Mouse (Mus musculus) midbrain, embryonic 14.5 days (tissue): Measurements from ENCODE around the gene Asna1. TPM values are rescaled to one million over a fixed set of nuclear protein-coding genes. Genes with fewer than 3 reads are reported as not detected.

Experiments
- ATAC-seq: fragments of 200-750 bp; cut with Nextera tagmentation; 2 replicates; pipeline ENCODE4 v1.8.0; 2017; ENCODE audit warnings: moderate number of reproducible peaks, moderate library complexity; ENCODE audit not compliant: low FRiP score, low TSS enrichment
- DNase-seq: peaks from one replicate; pipeline ENCODE4 v3.0.0-alpha.2; 2015
- H3K27ac ChIP-seq: fragments of 300-500 bp; sonication (generic); replicated peaks from 2 replicates; pipeline ENCODE4 v1.5.1; 2014; ENCODE audit warnings: mild to moderate bottlenecking, low read depth, low read length, moderate library complexity
- H3K27me3 ChIP-seq: fragments of 300-500 bp; sonication (generic); 2 replicates; pipeline ENCODE4 v1.6.1; 2014; ENCODE audit warnings: low read length, control low read depth, mixed read lengths; ENCODE audit not compliant: control insufficient read depth, insufficient read depth
- H3K36me3 ChIP-seq: fragments of 300-500 bp; sonication (generic); 2 replicates; pipeline ENCODE4 v1.6.1; 2014; ENCODE audit warnings: low read length, control low read depth; ENCODE audit not compliant: control insufficient read depth, insufficient read depth
- H3K4me1 ChIP-seq: fragments of 300-500 bp; sonication (generic); 2 replicates; pipeline ENCODE4 v1.6.1; 2014; ENCODE audit warnings: mild to moderate bottlenecking, antibody characterized with exemption, low read length, control low read depth; ENCODE audit not compliant: control insufficient read depth, insufficient read depth
- H3K4me2 ChIP-seq: fragments of 300-500 bp; sonication (generic); 2 replicates; pipeline ENCODE4 v1.6.1; 2014; ENCODE audit warnings: mild to moderate bottlenecking, low read length, moderate library complexity
- H3K4me3 ChIP-seq: fragments of 300-500 bp; sonication (generic); replicated peaks from 2 replicates; pipeline ENCODE4 v1.5.1; 2014; ENCODE audit warnings: low read depth, low read length
- H3K9ac ChIP-seq: fragments of 300-500 bp; sonication (generic); replicated peaks from 2 replicates; pipeline ENCODE4 v1.6.1; 2014; ENCODE audit warnings: mild to moderate bottlenecking, low read length, moderate library complexity
- H3K9me3 ChIP-seq: fragments of 300-500 bp; sonication (generic); 2 replicates; pipeline ENCODE4 v1.6.1; 2016; ENCODE audit warnings: low read length, control low read depth, mixed read lengths; ENCODE audit not compliant: control insufficient read depth
- WGBS: fragments of 180-500 bp; shearing (Covaris S2); extraction: QIAGEN DNeasy Blood & Tissue Kit; methylation state at CpG from one replicate; pipeline ENCODE4 v1.1.7; 2014; 5-methylcytosine and 5-hydroxymethylcytosine counted together
- polyA plus RNA-seq: library from polyadenylated mRNA; unstranded; fragments of >200 nt; fragmentation: Nextera tagmentation; extraction: Ambion mirVana; gene quantifications from 2 replicates; pipeline ENCODE4 v1.2.1, GENCODE M21; 2014

The Asna1 gene
- polyA plus RNA-seq: 130 and 155 TPM in 2 replicates

DNA sequence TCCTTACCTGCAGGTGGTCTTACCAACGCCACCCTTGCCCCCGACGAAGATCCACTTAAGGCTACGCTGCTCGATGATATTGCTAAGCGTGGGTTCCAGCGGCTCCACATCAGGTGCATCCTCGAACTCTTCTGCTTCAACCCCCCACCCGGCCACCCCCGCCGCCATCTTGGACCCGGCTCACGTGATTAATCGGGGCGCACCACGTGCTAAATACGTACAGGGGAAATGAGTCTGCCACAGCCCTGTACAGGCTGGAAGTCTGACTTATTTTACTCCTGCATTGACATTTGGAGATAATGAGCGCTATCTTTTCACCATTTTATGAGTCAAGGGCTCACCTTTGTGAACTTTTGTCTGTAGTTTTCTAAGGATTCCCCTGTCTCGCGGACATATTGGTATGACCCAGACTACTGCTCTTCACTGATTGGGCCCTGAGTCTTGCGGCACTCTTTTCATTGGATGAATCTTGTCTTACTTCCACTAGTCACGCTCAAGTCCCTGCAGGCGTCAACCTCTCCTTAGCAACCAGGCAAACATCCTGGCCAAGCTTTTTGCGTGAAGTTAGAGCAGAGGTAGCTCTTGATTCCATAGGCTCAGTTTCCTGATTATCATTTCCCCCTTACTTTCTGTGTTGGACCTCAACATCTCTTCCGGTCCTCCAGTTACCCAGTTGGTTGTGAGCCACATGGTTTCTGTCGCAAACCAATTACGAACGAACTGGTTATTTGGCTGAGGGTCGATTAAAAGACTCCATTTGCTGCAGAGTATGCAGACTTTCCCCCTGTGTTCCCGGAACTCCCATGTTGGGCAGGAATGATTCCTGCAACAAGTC lies at the start of gene Asna1:
Asna1 (minus strand) TSS at position 184 of the 835 bp plus-strand sequence.
- H3K27me3 ChIP-seq: no peaks in the 10 kb centered on the region
- H3K9ac ChIP-seq: peak within 1 kb of the TSS; percentile 70
- H3K9me3 ChIP-seq: no peaks in the 10 kb centered on the region
- DNase-seq (peak; percentile 93), ATAC-seq (peak; percentile 87)
- WGBS: 6% methylated on average over 30 of the region's 30 CpGs
- H3K36me3 ChIP-seq: peaks cover 47% of the 10 kb centered on the region
- H3K4me1 ChIP-seq: peaks cover 36% of the 10 kb centered on the region
- peak within 1 kb of the TSS; percentile 89 for H3K4me3 ChIP-seq
- peak within 1 kb of the TSS; percentile 90 for H3K4me2 ChIP-seq
- peak within 1 kb of the TSS; percentile 55 for H3K27ac ChIP-seq

GRCm38 (mm10) chr8:85074617-85075016 lies 49.5 kb upstream of the Asna1 start:
- ATAC-seq (no peak), DNase-seq (no peak)
- no peak overlapping the region for H3K9ac ChIP-seq
- no peaks in the 10 kb centered on the region for H3K9me3 ChIP-seq
- H3K4me2 ChIP-seq: no peak overlapping the region
- H3K36me3 ChIP-seq: peaks cover 50% of the 10 kb centered on the region
- H3K4me1 ChIP-seq: peaks cover 14% of the 10 kb centered on the region
- H3K4me3 ChIP-seq: no peak overlapping the region
- WGBS: 92% methylated on average over 10 of the region's 10 CpGs
- no peaks in the 10 kb centered on the region for H3K27me3 ChIP-seq
- no peak overlapping the region for H3K27ac ChIP-seq

- H3K9ac ChIP-seq: no peak overlapping the region
- no peaks in the 10 kb centered on the region for H3K9me3 ChIP-seq
- H3K27me3 ChIP-seq: no peaks in the 10 kb centered on the region
- DNase-seq (no peak), ATAC-seq (no peak)
- H3K4me3 ChIP-seq: no peak overlapping the region
- 88% methylated on average over 10 of the region's 10 CpGs for WGBS
- no peak overlapping the region for H3K4me2 ChIP-seq
- no peak overlapping the region for H3K27ac ChIP-seq
- H3K4me1 ChIP-seq: peaks cover 11% of the 10 kb centered on the region
- peaks cover 51% of the 10 kb centered on the region for H3K36me3 ChIP-seq
Observed at GRCm38 (mm10) chr8:85074167-85074566, 49.1 kb upstream of the Asna1 start.

- no peak overlapping the region for H3K4me3 ChIP-seq
- ATAC-seq (no peak), DNase-seq (no peak)
- no peak overlapping the region for H3K4me2 ChIP-seq
- no peak overlapping the region for H3K9ac ChIP-seq
- no peak overlapping the region for H3K27ac ChIP-seq
- no peaks in the 10 kb centered on the region for H3K27me3 ChIP-seq
- WGBS: 91% methylated on average over 15 of the region's 15 CpGs
- H3K9me3 ChIP-seq: no peaks in the 10 kb centered on the region
- H3K4me1 ChIP-seq: peaks cover 11% of the 10 kb centered on the region
- peaks cover 52% of the 10 kb centered on the region for H3K36me3 ChIP-seq
Observed at GRCm38 (mm10) chr8:85073041-85073612, 48.0 kb upstream of the Asna1 start.

- WGBS: 38% methylated on average over 9 of the region's 9 CpGs
- no peak for ATAC-seq
- H3K27ac ChIP-seq: peak overlapping the region; percentile 91; the same call in 1 of the 2 replicates
- H3K4me2 ChIP-seq: peak overlapping the region; percentile 75
- H3K9ac ChIP-seq: peak overlapping the region; percentile 70
- H3K36me3 ChIP-seq: peaks cover 51% of the 10 kb centered on the region
- H3K4me1 ChIP-seq: peaks cover 11% of the 10 kb centered on the region
- no peaks in the 10 kb centered on the region for H3K9me3 ChIP-seq
- peak overlapping the region; percentile 91 for H3K4me3 ChIP-seq
- no peaks in the 10 kb centered on the region for H3K27me3 ChIP-seq
- no peak for DNase-seq
Observed at GRCm38 (mm10) chr8:85072364-85072929, 47.4 kb upstream of the Asna1 start.

GRCm38 (mm10) chr8:85071514-85072281 lies 46.6 kb upstream of the Asna1 start, which contains the start of gene Dhps:
Gene Dhps (plus strand): TSS chr8:85071757.
- ATAC-seq (peak; percentile 89), DNase-seq (peak; percentile 96)
- Histone ChIP-seq H3K27me3 (no peaks in the 10 kb centered on the region), H3K27ac (peak within 1 kb of the TSS; percentile 91), H3K36me3 (peaks cover 55% of the 10 kb centered on the region), H3K4me1 (peaks cover 11% of the 10 kb centered on the region), H3K9ac (peak within 1 kb of the TSS; percentile 70), H3K9me3 (no peaks in the 10 kb centered on the region), H3K4me3 (peak within 1 kb of the TSS; percentile 91), H3K4me2 (peak within 1 kb of the TSS; percentile 75)
- WGBS: under 1% methylated on average over 66 of the region's 68 CpGs

GRCm38 (mm10) chr8:85071041-85071440 lies 46.0 kb upstream of the Asna1 start:
- Histone ChIP-seq H3K9ac (peak overlapping the region; percentile 70; the same call in 1 of the 2 replicates), H3K36me3 (peaks cover 55% of the 10 kb centered on the region), H3K27me3 (no peaks in the 10 kb centered on the region), H3K4me2 (peak overlapping the region; percentile 75), H3K4me3 (peak overlapping the region; percentile 91), H3K27ac (peak overlapping the region; percentile 91), H3K4me1 (peaks cover 11% of the 10 kb centered on the region), H3K9me3 (no peaks in the 10 kb centered on the region)
- ATAC-seq (no peak), DNase-seq (no peak)
- WGBS: 81% methylated on average over 5 of the region's 5 CpGs

GRCm38 (mm10) chr8:85067982-85068381 lies 42.9 kb upstream of the Asna1 start, which contains the start of gene Gm5741:
Gene Gm5741 (minus strand): TSS chr8:85067982.
- no peak for ATAC-seq
- peaks cover 35% of the 10 kb centered on the region for H3K36me3 ChIP-seq

More at GRCm38 (mm10) chr8:85067982-85068381, 42.9 kb upstream of the Asna1 start, which contains the start of gene Gm5741:
- H3K27me3 ChIP-seq: no peaks in the 10 kb centered on the region
- no peak for DNase-seq
- H3K9ac ChIP-seq: no peak within 1 kb of the TSS
- H3K4me1 ChIP-seq: peaks cover 11% of the 10 kb centered on the region
- no peak within 1 kb of the TSS for H3K4me3 ChIP-seq
- no peak within 1 kb of the TSS for H3K27ac ChIP-seq
- no peak within 1 kb of the TSS for H3K4me2 ChIP-seq
- no peaks in the 10 kb centered on the region for H3K9me3 ChIP-seq
